Mouse (Mus musculus) CD4-positive, CD25-positive, alpha-beta regulatory T cell, adult 4 months (primary cell): ENCODE data around the gene Aldh1a2. TPM values are rescaled to one million over a fixed set of nuclear protein-coding genes. Genes with fewer than 3 reads are reported as not detected.

Source experiments
- ATAC-seq: one replicate; pipeline ENCODE4 v1.8.0; 2017
- polyA plus RNA-seq, 2 experiments: library from polyadenylated mRNA; unstranded; fragments of 100-300 nt; shearing (Covaris generic); gene quantifications; one replicate each; pipeline ENCODE4 v1.2.1; 2017

Gene Aldh1a2
- polyA plus RNA-seq, 2 experiments from 2014 or later, result not detected

DNA sequence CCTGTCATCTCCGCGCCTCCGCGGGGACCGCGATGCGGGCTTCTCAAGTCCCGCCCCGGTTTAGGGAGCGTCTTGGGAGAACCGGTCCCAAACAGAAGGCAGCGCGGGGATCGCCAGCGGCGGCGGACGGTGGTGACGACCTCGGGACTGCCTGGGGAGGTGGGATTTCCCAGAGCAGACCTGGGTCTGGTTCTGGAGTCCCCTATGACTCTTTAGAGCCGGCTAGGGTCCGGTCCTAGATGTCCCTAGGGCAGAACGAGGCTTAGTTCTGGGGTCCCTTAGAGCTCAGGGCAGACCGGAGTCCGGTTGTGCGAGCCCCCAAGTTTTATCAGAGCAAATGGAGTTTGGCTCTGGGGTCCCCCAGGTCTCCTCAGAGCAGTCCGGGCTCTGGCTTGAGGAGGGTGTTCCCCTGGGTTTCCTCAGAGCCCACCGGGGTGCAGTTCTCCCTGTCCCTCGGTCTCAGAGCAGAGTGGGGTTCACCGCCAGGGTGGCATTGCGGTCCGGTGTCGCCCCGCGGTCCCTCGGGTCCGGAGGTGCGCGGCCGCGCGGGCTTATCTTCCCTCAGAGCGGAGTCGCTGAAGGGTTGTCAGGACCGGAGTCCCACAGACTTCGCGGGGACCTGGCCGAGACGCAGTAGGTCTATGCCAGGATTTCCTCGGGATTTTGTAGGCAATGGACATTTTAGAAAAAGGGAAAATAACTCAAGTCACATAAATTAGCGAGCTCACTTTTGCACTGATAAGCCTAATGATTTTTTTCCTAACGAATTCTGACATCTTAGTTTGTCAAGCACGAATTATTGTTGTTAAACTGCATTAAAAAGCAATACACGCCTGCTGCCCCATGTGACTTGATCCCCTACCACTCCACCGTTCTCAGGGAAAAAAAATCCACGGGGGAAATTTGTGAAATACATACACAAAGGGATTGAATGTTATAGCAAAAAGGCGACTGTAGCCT, 727 bp downstream of the Aldh1a2 start:
- no peak for ATAC-seq

DNA sequence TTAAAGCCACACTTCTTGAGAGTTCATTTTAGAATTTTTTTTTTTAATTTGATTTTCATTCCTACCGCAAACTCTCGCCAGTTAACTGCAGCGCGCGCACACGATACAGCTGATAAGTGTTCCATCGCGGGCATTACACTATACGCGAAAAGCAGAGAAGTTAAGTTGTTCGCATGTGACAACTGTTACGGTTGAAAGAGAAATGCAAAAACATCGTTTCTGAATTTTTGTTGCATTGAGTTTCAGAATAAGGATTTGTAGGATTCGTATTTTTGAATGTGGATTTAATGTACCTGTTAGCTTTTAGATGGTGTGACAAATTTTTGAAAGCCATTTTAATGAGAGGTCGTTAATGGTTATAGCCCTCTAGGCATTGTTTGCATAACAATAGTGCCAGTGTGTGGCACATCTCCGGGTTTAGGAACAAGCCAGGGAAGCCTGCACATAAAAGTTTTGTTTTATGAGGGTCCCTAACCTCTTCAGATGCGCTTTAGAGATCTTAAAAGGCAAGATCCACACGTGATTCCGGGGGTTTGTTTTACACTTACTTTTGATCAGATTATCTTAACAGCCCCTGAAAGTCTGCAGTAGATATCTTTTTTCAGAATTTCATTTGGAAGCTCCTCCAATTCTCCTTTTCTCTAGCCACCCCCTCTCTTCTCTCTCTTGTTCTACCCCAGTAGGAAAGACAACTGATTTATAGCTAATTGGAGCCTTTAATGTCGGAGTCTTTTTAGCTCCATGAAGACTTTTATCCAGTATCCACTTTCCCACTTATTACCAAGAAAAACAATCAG, 1.6 kb downstream of the Aldh1a2 start:
- no peak for ATAC-seq

DNA sequence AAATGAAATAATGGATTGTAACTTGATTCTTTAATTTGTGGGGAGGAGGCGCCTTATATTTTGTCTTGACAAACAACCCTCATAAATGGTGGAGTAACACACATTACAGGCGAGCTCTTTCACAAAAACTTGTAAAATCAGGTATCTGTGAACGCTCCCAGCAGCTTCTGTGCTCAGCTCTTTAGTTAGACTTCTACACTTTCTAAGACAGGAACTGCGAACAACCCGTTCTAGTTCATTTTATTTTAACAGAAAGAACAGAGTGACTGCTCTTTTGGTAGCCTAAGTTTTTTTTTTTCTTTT, 2.2 kb downstream of the Aldh1a2 start:
- ATAC-seq, result no peak

DNA sequence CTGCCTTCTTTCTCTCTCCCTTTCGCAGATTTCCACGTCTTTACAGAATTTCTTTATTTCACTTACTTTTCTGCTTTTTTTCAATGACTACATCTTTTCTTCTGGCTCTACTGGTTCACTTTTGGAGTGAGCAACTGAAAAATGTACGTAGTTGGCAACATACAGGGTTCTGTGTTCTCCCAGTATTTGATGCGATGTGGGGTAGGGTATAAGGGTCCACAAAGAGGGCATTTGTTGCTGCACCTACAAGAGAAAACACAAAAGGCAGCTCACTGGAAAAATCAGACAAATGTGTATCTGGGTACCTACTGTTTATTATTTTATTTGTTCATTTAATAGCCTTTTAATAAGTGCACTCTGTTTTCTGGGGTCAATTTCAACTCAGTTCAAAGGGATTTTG, 3.6 kb downstream of the Aldh1a2 start:
- ATAC-seq, result no peak

DNA sequence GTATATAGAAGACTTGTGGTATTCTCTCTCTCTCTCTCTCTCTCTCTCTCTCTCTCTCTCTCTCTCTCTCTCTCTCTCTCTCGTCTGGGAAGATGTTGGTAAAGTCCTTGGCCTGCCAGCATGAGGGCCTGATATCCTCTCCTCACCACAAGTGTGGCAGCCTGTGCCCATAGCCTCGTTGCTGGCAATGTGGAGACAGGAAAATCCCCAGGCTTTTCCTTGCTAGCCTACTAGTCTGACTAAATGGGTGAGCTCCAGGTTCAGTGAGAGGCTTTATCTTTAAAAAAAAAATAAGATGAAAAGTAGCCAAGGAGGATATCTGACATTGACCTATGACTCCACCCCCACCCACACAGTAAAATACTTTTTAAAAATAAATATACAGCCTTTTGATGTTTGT, 4.8 kb downstream of the Aldh1a2 start:
- ATAC-seq, result no peak

DNA sequence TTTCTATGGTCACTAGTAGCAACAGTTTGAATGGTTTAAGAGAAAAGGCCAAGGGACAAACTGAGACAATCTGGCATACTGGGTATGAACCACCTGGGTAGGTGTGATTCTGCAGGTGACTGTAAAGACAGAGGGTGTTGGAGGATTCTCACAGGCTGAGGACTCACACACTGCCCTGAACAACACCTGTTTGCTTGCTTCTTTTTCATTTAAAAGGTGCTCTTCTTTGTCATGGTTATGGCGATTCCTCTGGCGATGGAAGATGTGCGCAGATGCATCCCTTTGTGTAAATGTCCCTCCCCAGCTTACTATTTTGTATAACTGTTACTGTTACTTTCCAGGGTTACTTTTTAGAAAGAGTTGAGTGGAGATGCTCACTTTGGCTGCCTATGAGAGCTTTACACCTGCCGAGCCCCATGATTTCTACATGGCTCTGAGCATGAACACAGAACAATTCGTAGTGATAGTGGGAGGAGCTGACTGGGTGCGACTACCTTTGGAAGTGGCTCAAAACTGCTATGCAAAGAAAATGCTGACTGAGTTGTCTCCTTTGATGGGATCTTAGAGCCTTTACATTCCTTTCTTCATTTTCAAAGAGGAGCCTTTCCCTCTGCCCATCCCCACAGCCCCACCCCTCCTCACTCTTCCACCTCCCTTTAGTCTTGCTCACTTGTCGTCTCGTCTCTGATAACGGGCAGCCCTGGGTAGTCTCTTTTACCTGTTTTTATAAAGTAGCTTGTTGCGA, 11.8 kb downstream of the Aldh1a2 start:
- ATAC-seq, result no peak

DNA sequence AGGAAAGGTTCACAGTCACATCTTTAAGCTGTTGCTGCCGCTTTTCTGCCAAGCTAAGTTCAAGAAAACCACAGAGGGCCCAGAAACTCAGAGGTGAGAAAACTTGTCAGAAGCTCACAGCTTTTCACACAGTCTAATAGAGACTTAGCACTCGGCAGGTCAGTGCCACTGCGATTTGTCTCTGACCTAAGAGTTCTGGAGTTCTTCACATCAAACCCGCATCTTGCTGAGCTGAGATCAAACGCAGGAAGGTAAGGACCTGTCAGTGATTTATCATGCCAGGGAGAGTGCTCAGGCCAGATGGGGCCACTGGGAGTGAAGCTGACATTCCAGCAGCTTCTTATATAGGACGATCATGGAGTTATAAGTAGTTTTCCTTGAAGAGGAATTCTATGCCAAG, 14.4 kb downstream of the Aldh1a2 start:
- ATAC-seq, result no peak

DNA sequence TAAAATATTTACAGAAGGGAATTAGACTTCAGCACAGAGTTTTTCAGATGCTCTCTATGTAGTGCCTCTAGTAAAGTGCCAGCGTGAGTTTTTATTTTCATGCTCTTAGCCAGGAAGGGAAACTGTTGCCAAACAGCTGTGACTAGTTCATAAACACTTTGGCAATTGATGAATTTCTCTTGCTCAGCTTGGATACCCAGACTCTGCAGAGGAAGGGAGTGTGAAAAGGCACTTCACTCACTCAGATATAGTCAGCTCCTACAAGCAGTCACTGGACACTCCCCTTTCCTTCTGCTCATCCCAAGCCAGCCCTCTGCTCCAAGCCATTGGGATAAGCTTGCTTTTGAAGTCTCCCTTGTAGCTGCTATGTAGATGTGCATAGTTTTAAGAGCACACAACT, 21.0 kb downstream of the Aldh1a2 start:
- ATAC-seq, result no peak

DNA sequence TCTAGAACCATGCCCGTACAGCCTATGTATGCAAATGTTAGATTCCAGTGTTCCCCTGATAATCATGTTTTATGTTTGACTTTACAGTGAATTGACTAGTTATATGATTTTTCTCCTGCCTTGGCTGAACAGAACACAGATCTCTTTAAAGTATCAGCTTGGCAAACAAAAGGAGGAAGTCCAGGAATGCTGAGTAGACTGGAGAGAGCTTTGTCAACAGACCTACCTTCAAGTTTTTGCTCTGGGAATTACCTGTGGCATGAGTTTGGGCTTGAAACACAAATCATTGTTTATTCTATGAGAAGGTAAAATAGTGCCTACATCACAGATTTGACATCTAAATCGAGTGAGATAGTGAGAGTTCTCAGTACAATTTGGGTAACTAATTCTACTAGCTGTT, 24.3 kb downstream of the Aldh1a2 start:
- no peak for ATAC-seq

DNA sequence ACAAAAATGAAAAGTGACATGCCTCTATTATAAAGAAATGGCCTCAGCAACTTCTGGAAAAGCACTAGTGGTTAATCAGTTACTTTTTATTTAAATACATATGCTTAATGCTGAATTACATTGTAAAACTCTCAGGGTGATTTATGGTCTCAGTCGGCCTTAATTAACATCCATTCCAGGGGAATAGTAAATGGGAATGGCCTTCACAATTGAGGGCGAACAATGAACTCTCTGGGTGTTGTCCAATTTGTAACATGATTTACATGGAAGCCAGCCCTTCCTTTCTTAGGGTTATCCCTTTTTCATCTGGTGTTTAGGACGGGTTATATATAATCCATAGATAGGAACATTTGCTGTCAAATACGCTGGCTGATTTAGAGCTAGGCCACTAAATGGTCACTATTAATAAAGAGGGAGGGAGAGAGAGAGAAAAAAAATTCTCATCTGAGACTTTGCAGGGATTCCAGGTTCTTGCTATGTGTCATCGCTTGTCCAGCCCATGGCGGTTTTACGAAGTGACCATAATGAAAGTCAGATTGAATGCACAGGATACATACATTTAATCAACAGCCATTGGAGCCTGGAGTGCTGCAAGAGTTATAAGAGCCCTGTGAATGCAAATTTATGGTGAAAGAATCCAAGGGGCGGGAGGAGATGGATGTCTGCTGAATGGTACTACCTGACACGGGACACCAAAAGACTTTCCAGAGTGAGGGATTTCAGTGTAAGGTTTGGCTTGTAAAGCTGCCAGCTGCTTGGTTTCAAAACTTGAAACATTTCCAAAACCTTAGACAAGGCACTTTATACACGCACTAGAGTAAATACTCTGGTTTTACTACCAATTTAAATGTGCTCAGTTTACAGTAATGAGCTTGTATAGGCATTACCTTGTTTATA, 26.2 kb downstream of the Aldh1a2 start:
- ATAC-seq, result no peak

DNA sequence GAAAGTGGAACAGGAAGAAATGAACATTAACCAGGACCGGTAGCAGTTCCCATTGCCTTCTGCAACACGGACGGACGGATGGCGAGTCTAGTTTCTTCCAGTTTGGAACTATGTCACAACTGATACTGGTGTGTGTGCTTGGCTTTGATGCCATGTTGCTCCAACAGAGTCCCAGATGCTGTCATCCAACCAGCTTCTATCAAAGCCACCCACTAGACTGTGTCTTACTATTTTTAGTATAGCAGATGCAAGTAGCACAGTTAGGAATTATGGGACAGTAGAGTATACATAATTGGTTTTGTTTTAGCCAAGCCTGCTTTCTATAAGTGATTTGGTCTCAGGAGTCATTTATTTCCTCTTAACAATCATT, 26.8 kb downstream of the Aldh1a2 start:
- ATAC-seq, result no peak

DNA sequence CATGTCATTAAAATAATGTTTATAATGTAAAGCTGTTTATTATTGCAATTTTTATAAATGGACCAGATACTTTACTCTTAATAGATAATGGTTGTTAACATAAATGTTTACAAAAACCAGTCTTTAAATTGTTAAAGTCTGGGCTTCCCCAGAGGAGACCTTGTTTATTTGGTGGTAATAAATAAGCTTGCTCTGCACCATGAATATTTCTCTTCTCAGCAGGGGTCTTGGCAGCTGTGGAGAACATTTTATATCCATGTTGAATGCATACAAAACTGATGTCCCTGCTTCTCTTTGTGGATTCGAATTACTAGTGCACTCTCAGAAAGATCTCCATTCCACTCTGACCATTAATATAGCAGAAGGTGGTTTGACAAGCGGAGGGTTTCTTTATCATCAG, 38.8 kb downstream of the Aldh1a2 start:
- ATAC-seq, result no peak

DNA sequence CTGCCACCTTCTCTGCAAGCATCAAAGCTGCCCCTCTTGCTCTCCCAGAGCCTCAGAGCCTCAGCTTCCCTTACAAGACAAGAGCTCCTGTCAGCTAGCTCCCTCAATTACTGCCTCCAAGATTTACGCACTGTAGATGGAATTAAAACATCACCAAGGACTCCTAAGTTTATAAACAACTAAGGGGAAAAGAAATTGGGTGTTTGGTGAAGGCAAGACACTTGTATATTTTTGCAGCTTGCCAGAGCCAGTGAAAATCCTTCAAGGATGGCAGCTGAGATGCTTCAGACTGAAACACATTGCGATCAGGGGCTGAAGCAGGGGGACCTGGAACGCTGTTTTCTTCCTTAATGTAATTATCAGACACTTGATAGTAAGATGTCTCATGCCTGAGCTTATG, 47.1 kb downstream of the Aldh1a2 start:
- no peak for ATAC-seq

DNA sequence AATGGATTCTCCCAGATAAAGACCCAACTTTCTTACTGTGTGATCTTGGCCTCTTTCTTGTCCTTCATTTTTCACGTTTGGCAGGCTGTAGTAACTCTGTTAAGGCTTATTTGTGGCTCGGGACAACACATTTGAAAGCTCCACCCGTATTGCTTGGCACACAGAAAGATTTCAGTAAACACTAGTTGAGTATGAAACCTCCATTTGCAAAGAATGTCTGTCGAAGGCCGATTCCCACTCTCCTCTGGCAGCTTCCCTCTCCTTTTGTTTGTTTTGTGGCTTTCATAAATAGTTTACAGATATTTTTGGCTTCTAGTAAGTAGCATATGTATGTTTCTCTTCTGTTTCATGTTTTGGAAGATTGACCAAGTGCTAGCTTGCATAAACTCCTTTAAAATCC, 54.1 kb downstream of the Aldh1a2 start:
- no peak for ATAC-seq

DNA sequence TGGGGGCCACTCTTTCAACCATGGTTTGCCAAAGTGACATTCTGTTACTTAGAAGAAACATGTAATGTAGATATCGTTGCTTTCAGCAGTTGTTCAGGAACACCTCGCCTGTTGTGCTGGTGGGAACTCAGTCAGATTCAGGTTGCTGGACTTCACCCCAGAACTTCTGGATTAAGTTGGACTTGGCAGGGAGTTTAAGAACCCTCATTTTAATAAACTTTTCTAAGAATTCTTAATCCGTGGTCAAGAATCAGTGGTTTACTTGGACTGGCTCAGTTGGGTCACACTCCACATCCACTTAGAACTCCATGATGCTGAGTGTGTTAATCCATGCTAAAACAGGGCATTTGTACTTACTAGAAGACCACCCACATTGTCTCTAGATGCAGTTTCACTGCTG, 54.6 kb downstream of the Aldh1a2 start:
- no peak for ATAC-seq

DNA sequence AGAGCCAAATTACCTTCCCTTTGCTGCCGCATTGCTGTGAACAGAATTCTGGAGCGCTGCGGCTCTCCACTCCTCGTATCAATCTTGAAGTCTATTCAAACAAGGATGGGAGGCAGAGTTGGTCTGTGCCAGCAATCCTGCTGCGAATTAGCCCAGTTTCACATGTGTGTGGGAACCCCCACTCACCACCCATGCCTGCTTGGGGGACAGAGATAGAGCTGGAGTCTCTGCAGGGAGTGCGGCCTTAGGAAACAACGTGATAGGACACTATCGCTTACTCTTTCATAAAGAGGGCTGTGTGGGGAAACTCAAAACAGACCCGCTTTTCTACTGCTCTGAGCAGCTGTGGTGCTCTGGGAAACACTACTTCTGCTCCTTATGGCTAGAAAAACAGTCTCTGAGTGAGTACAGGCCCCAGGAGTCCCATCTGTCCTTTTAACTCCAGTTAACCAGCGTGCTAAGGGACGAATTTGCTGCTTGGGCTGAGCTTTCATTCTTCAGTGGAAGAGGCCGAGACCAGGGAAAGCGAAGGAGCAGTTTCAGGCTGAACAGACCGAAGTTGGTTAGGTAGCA, 60.6 kb downstream of the Aldh1a2 start:
- ATAC-seq, result no peak

DNA sequence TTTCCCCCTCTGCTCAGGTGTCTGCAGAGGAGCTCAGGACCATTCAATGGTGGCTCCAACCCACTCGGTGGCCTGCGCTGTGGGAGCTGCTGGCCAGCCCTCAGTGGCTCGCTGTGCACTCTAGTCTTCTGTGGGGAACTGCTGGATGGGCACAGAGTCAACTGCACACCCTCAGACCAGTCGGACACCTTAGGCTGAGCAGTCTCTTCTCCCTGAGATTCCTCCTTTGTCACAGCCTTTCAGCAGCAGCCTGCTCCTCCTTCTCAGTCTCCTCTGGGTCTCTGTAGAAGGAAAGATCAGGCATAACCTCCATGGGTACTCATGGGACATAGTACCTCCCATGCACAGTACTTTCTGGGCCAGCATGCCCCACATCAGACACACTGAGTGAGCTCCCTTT, 63.2 kb downstream of the Aldh1a2 start:
- no peak for ATAC-seq

DNA sequence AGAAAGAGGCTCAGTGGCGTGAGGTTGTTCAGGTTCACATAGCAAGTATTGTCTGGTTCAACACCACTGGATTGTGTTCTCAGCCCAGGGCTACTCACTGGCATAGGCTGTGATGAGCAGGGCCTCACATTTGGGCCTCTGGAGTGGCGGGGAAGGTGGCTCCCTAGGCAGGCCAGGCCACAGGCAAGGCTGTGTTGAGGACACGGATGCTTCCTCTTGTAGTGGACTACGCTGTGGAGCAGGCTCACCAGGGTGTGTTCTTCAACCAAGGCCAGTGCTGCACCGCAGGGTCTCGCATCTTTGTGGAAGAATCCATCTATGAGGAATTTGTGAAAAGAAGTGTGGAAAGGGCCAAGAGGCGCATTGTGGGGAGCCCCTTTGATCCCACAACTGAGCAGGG, 67.6 kb downstream of the Aldh1a2 start:
- ATAC-seq, result no peak

DNA sequence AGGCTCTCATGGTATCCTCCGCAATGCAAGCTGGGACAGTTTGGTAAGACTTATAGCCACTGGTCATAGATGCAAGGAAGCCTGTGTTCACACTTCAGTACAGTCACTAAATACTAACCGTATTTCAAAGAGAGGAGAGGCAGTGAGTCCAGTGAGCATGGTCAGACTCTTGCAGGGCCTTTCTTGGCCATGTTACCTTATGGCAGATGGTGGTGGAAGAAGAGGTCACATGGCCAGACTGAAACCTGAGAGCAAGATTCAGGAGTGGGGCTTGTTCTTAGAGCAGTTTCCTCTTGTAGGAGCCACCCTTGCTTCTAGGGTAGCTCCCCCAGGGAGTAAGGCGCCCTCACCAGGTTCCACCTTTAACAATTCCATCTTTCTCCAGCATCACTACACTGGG, 69.6 kb downstream of the Aldh1a2 start:
- ATAC-seq, result no peak

DNA sequence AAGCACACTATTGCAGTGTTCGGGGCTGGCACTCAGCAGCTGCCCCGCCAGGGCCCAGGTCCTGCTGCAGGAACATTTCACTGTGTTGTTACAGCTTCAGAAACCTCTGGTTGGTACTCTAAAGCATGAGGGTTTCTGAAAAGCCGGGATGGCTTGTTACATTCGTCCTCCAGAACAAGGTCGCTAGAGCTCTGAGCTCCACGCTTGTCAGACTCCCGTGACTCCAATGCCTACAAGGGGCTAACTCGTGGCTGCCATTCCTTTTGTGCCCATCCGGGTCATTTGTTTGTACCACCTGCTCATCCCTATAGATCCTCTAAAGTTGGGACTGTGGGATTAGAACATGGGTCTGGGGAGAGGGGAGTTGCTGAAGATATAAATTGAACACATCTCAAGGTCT, 70.8 kb downstream of the Aldh1a2 start:
- ATAC-seq, result no peak

DNA sequence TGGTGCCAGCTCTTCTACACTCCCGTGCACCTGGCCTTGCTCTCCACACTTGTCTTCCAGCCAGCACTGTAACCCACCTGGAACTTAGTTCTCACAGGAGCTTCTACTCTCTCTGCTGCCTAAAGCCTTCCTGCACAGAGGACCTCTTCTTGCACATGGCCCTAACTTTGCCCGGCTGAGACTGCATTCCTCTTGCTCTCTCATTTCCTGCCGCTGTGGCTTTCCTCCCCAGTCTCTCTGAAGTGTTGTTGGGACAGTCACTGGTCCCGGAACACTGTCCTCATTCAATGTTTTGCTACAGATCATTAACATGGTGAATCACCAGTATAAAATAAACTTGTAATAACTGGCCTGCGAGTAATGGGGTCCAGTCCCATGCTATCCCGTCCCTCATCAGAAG, 73.1 kb downstream of the Aldh1a2 start:
- ATAC-seq, result no peak

DNA sequence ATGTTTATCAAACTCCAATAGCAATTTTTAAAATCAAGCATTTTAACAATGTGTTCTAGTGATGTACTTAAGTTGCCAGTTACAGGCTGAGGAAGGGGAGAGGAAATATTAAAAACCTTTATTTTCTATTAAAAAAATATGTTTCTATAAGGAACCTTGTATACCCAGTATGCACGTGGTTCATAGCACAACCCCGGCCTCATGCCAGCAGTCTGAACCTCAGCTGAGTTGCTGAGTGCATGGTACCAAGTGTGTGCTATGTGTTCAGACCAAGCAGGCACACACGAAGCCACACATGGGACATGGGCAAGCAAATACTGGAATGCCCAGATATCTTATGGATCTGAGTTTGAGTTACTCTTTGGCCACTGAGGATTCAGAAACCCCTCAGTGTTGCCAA, 74.2 kb downstream of the Aldh1a2 start:
- no peak for ATAC-seq
